Mouse (Mus musculus) urinary bladder, adult 2 months (tissue): ENCODE results near the gene Gm44511. TPM values are rescaled to one million over a fixed set of nuclear protein-coding genes. Genes with fewer than 3 reads are reported as not detected.
"Not testable (repeated sequence)": the region's sequence is repeated elsewhere in the genome, so short reads cannot be mapped to it uniquely, and the experiment has no call there.

ENCODE experiments used
- DNase-seq: peaks from one replicate; pipeline ENCODE4 v3.0.0; 2022; ENCODE audit warnings: low spot score
- polyA plus RNA-seq: library from polyadenylated mRNA; depleted of rRNA; stranded (reverse); fragments of >200 nt; gene quantifications from 2 replicates; pipeline ENCODE4 v1.2.3, GENCODE M21; 2012; rRNA removed

Gene Gm44511
- polyA plus RNA-seq, 1 experiment = 0.23 TPM

- not testable (repeated sequence) for DNase-seq
These were observed 63.0 kb downstream of the Gm44511 start for GRCm38 (mm10) chr6:128762892-128763670.

- DNase-seq = no peak
These were observed 65.0 kb downstream of the Gm44511 start for GRCm38 (mm10) chr6:128761144-128761540.

- peak; percentile 87 for DNase-seq
These were observed 65.5 kb downstream of the Gm44511 start for GRCm38 (mm10) chr6:128760416-128761143.

DNA sequence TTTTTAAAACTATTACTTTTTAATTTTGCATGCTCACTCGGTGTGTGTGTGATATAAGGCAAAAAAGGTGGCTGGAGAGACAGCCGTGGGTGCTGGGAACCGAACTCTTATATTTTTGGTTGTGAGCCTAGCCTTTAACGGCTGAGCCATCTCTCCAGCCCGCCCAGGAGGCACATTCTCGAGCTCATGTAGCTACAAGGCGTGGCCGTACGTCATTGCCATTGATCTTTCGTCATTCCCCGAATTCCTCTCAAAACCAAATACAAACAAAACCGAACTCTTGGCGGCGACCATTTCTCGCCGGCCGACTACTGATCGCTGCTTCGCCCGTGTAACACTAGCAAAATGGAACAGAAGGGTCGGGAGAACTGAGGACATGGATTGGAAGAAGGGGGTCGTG, 66.1 kb downstream of the Gm44511 start:
- peak; percentile 97 for DNase-seq

DNA sequence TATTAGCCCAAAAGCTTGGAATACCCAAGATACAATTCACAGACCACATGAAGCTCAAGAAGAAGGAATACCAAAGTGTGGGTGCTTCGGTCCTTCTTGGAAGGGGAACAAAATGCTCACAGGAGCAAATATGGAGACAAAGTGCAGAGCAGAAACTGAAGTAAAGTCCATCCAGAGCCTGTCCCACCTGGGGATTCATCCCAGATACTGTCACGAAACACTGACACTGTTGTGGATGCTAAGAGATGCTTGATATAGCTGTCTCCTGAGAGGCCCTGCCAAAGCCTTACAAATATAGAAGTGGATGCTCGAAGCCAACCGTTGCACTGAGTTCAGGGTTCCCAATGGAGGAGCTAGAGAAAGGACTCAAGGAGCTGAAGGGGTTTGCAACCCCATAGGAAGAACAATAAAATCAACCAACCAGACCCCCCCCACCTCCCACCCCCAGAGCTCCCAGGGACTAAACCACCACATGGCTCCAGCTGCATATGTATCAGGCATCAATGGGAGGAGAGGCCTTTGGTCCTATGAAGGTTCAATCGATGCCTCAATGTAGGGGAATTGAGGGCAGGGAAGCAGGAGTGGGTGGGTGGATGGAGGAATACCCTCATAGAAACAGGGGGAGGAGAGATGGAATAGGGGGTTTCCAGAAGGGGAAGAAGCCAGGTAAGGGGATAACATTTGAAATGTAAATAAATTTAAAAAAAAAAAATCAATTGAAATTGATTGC, 66.7 kb downstream of the Gm44511 start:
- DNase-seq = no peak

- DNase-seq = not testable (repeated sequence)
These were observed 70.7 kb downstream of the Gm44511 start for GRCm38 (mm10) chr6:128755402-128755763.

GRCm38 (mm10) chr6:128754748-128755401, 71.2 kb downstream of the Gm44511 start:
- DNase-seq = not testable (repeated sequence)

DNA sequence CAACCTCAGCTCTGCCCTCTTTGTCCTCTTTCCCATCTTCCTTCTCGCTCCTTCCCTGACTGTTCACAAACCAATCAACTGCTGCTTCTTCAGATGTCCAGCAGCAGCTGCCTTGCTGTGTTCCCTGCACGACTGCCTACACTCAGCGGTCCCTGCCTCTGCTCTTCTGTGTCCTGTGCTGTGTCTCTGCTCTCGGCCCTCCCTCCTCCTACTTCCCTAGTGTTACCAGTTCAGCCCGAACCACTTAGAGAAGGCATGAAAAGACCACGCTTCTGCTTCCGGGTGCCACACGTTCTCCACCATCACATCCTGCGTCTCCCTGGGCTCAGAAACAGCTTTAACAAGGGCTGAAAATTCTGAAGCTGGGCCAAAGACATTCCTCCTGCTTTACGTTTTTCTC, 71.8 kb downstream of the Gm44511 start:
- DNase-seq = not testable (repeated sequence)

DNA sequence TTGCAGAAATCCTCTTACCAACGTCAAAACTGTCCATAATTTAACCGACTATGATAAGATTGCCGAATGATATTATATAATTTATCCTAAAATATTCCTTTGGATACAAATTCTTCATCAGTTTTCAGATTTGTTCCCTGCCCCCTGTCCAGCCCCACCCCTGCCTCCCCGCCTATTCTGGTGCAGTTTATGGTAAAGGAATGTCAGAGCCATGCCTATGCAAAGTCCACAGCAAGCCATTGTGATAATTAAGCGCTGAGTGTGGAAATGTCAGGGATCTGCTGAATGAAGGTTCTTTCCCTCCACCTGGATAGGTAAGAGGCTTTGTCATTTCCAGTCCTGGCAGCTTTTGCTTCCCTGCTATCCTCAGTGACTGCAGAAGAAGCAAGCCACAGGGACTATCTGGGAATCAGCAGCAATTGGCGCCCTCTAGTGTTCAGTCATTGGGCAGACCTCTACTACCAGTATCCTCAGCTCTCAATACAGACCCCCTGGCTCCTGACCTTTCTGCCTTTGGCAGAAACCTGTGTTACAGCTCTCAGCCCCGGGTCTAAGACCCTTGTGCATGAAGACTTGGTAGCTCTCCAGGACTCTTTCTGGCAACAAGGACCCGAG, 72.4 kb downstream of the Gm44511 start:
- not testable (repeated sequence) for DNase-seq

DNA sequence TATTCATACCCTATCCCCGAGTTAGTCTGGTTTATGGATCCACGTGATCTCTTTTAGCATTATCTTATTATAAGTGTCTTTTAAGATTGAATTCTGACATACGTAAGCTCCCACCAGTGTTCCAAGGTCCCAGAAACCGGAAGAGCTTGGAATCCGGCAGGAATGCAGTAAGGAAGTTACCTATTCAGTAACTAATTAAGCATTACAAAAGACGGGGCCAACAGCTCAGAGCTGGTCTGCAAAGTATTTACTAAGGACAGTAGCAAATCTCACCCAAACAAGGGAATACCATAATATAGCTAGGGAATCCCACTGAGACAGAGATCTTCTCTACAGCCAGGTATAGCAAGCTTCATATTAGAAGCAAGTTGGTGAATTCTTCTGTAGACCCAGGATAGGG, 79.1 kb downstream of the Gm44511 start:
- DNase-seq = not testable (repeated sequence)

- DNase-seq = no peak
These were observed 88.7 kb downstream of the Gm44511 start for GRCm38 (mm10) chr6:128737445-128737844.

GRCm38 (mm10) chr6:128736100-128736499, 90.0 kb downstream of the Gm44511 start:
- no peak for DNase-seq

- DNase-seq = no peak
These were observed 91.2 kb downstream of the Gm44511 start for GRCm38 (mm10) chr6:128734896-128735295.

- DNase-seq = no peak
These were observed 92.0 kb downstream of the Gm44511 start for GRCm38 (mm10) chr6:128733908-128734679.

DNA sequence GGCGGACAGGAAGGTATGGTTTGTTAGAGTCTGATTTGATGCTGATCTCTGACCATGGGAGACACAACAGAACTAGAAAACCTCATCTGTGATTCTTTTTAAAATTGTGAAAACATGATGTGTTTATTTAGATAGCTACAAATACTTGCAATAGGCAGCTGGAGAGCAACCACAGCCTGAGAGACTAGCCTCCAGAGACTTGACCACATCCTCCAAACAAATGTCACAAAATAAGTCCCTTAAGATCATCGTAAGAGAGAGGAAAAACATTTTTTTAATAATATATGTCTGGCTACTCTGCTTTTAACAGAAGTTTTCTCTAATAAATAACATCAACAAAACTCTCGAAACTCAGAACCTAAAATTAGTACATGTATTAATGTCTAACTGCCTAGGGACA, 94.1 kb downstream of the Gm44511 start:
- DNase-seq = no peak

Other genes with a start within 250 kb of the Gm44511 start
- not detected in 2 replicates for gene A2ml1, start 244.7 kb downstream of the Gm44511 start, polyA plus RNA-seq
- 0.22 and 0.29 TPM in 2 replicates for gene Klrb1a, start 202.8 kb downstream of the Gm44511 start, polyA plus RNA-seq
- not detected in 2 replicates for gene Clec2h, start 163.9 kb downstream of the Gm44511 start, polyA plus RNA-seq
- not detected in 2 replicates for gene Klrb1, start 103.3 kb downstream of the Gm44511 start, polyA plus RNA-seq
- 1.1 TPM in 2 replicates for gene Klrb1c, start 37.1 kb downstream of the Gm44511 start, polyA plus RNA-seq
- gene Klrb1b, start within 50 bp of the Gm44511 start, polyA plus RNA-seq = 0.92 and 0.93 TPM in 2 replicates
- 0.86 and 1.0 TPM in 2 replicates for gene Clec2i, start 61.3 kb upstream of the Gm44511 start, polyA plus RNA-seq
- 3.2 and 3.4 TPM in 2 replicates for gene BC035044, start 64.8 kb upstream of the Gm44511 start, polyA plus RNA-seq
- 0.03 and 0.15 TPM in 2 replicates for gene Clec2g, start 108.1 kb upstream of the Gm44511 start, polyA plus RNA-seq
- gene Klrb1f, start 219.6 kb upstream of the Gm44511 start, polyA plus RNA-seq = 0.37 and 0.54 TPM in 2 replicates